Mouse (Mus musculus) forebrain, postnatal 0 days (tissue): ENCODE data around the gene Shisa6. TPM values are rescaled to one million over a fixed set of nuclear protein-coding genes. Genes with fewer than 3 reads are reported as not detected.
A peak's percentile ranks its signal among the peaks of the same experiment; 100 is the strongest.

Experiments used
- ATAC-seq: fragments of 200-750 bp; cut with Nextera tagmentation; 2 replicates; pipeline ENCODE4 v1.8.0; 2017; ENCODE audit warnings: mild to moderate bottlenecking, moderate library complexity
- DNase-seq: peaks from one replicate; pipeline ENCODE4 v3.0.0-alpha.2; 2015
- H3K27ac ChIP-seq: fragments of 300-500 bp; sonication (generic); 2 replicates; pipeline ENCODE4 v1.5.1; 2014; ENCODE audit warnings: low read depth, mild to moderate bottlenecking, antibody characterized with exemption, low read length, moderate library complexity, mixed read lengths
- H3K27me3 ChIP-seq: fragments of 300-500 bp; sonication (generic); 2 replicates; pipeline ENCODE4 v1.6.1; 2014; ENCODE audit warnings: mild to moderate bottlenecking, low read length, mixed read lengths; ENCODE audit not compliant: insufficient read depth
- H3K36me3 ChIP-seq: fragments of 300-500 bp; sonication (generic); 2 replicates; pipeline ENCODE4 v1.6.1; 2014; ENCODE audit warnings: mild to moderate bottlenecking, moderate library complexity; ENCODE audit not compliant: insufficient read depth
- H3K4me1 ChIP-seq: fragments of 300-500 bp; sonication (generic); 2 replicates; pipeline ENCODE4 v1.6.1; 2014; ENCODE audit warnings: antibody characterized with exemption; ENCODE audit not compliant: insufficient read depth
- H3K4me2 ChIP-seq: fragments of 300-500 bp; sonication (generic); 2 replicates; pipeline ENCODE4 v1.6.1; 2014; ENCODE audit warnings: low read depth, mild to moderate bottlenecking, moderate library complexity
- H3K4me3 ChIP-seq: fragments of 300-500 bp; sonication (generic); 2 replicates; pipeline ENCODE4 v1.5.1; 2014; ENCODE audit warnings: low read depth, low read length, mixed read lengths
- H3K9ac ChIP-seq: fragments of 300-500 bp; sonication (generic); 2 replicates; pipeline ENCODE4 v1.6.1; 2014; ENCODE audit warnings: mild to moderate bottlenecking
- H3K9me3 ChIP-seq: fragments of 300-500 bp; sonication (generic); 2 replicates; pipeline ENCODE4 v1.6.1; 2016; ENCODE audit warnings: low read length
- CTCF ChIP-seq: sonication (generic); IDR thresholded peaks from 2 replicates; pipeline ENCODE4 v1.5.1; 2016; ENCODE audit warnings: antibody characterized with exemption, control low read depth, low read depth
- WGBS: fragments of 180-500 bp; shearing (Covaris S2); extraction: QIAGEN DNeasy Blood & Tissue Kit; methylation state at CpG from one replicate; pipeline ENCODE4 v1.1.7; 2014; 5-methylcytosine and 5-hydroxymethylcytosine counted together
- polyA plus RNA-seq: library from polyadenylated mRNA; unstranded; fragments of >200 nt; fragmentation: Nextera tagmentation; extraction: Ambion mirVana; gene quantifications from 2 replicates; pipeline ENCODE4 v1.2.1, GENCODE M21; 2015
- total RNA-seq: library from RNA; depleted of rRNA; stranded (reverse); fragments of >200 nt; gene quantifications from 2 replicates; pipeline ENCODE4 v1.2.3, GENCODE M21; 2014

Gene Shisa6
- total and polyA plus RNA-seq, 2 experiments from 2014 or later = 4.0 to 10.0 TPM

- peaks cover 12% of the 10 kb centered on the region; the same call in 1 of the 2 replicates for H3K27me3 ChIP-seq
- 0 out of 2 replicates have a peak overlapping the region, but pooled peaks have one; percentile 14 for H3K9ac ChIP-seq
- peak overlapping the region; percentile 93 for H3K4me2 ChIP-seq
- no peaks in the 10 kb centered on the region for H3K36me3 ChIP-seq
- 47% methylated on average over 4 of the region's 4 CpGs for WGBS
- no peaks in the 10 kb centered on the region for H3K9me3 ChIP-seq
- H3K4me1 ChIP-seq = 0 out of 2 replicates have a peak, but pooled peaks cover 4% of the 10 kb centered on the region
- DNase-seq (no peak), ATAC-seq (no peak)
- no peak for TF ChIP-seq CTCF
- H3K27ac ChIP-seq = no peak overlapping the region
- H3K4me3 ChIP-seq = peak overlapping the region; percentile 70
These were observed 1.5 kb downstream of the Shisa6 start for GRCm38 (mm10) chr11:66524251-66524650.

GRCm38 (mm10) chr11:66522376-66522775 is 3.4 kb downstream of the Shisa6 start:
- 64% methylated on average over 4 of the region's 4 CpGs for WGBS
- Histone ChIP-seq H3K27ac (no peak overlapping the region), H3K9ac (no peak overlapping the region), H3K4me3 (no peak overlapping the region), H3K9me3 (no peaks in the 10 kb centered on the region), H3K36me3 (no peaks in the 10 kb centered on the region), H3K4me2 (peak overlapping the region; percentile 93), H3K27me3 (peaks cover 12% of the 10 kb centered on the region; the same call in 1 of the 2 replicates), H3K4me1 (0 out of 2 replicates have a peak, but pooled peaks cover 4% of the 10 kb centered on the region)
- ATAC-seq (peak; percentile 37), DNase-seq (peak; percentile 71)
- TF ChIP-seq CTCF = no peak

GRCm38 (mm10) chr11:66519386-66519785 is 6.4 kb downstream of the Shisa6 start:
- DNase-seq = no peak
- Histone ChIP-seq H3K4me1 (no peaks in the 10 kb centered on the region), H3K9ac (no peak overlapping the region), H3K4me2 (no peak overlapping the region), H3K27me3 (peaks cover 7% of the 10 kb centered on the region; the same call in 1 of the 2 replicates), H3K9me3 (no peaks in the 10 kb centered on the region), H3K36me3 (no peaks in the 10 kb centered on the region), H3K27ac (no peak overlapping the region), H3K4me3 (no peak overlapping the region)
- WGBS = 86% methylated on average over 6 of the region's 6 CpGs
- ATAC-seq = no peak
- no peak for TF ChIP-seq CTCF

GRCm38 (mm10) chr11:66514346-66514745 is 11.4 kb downstream of the Shisa6 start:
- no peak overlapping the region for H3K9ac ChIP-seq
- no peaks in the 10 kb centered on the region for H3K4me1 ChIP-seq
- WGBS = 92% methylated on average over 5 of the region's 5 CpGs
- ATAC-seq (no peak), DNase-seq (no peak)
- H3K36me3 ChIP-seq = no peaks in the 10 kb centered on the region
- no peak for TF ChIP-seq CTCF
- H3K4me3 ChIP-seq = no peak overlapping the region
- no peaks in the 10 kb centered on the region for H3K9me3 ChIP-seq
- no peak overlapping the region for H3K4me2 ChIP-seq
- H3K27me3 ChIP-seq = no peaks in the 10 kb centered on the region
- H3K27ac ChIP-seq = no peak overlapping the region

- Histone ChIP-seq H3K4me1 (no peaks in the 10 kb centered on the region), H3K4me3 (no peak overlapping the region), H3K9me3 (no peaks in the 10 kb centered on the region), H3K27ac (no peak overlapping the region), H3K36me3 (no peaks in the 10 kb centered on the region), H3K4me2 (no peak overlapping the region), H3K9ac (no peak overlapping the region), H3K27me3 (no peaks in the 10 kb centered on the region)
- TF ChIP-seq CTCF = no peak
- no peak for ATAC-seq
- WGBS = 78% methylated on average over 2 of the region's 2 CpGs
- DNase-seq = no peak
These were observed 24.8 kb downstream of the Shisa6 start for GRCm38 (mm10) chr11:66500951-66501350.

GRCm38 (mm10) chr11:66498857-66499445 is 26.8 kb downstream of the Shisa6 start:
- H3K27me3 ChIP-seq = no peaks in the 10 kb centered on the region
- 57% methylated on average over 9 of the region's 9 CpGs for WGBS
- no peak for DNase-seq
- no peaks in the 10 kb centered on the region for H3K9me3 ChIP-seq
- no peak overlapping the region for H3K4me3 ChIP-seq
- no peak overlapping the region for H3K27ac ChIP-seq
- TF ChIP-seq CTCF = no peak
- no peak overlapping the region for H3K9ac ChIP-seq
- H3K4me1 ChIP-seq = no peaks in the 10 kb centered on the region
- no peaks in the 10 kb centered on the region for H3K36me3 ChIP-seq
- no peak for ATAC-seq
- H3K4me2 ChIP-seq = no peak overlapping the region

- no peaks in the 10 kb centered on the region for H3K36me3 ChIP-seq
- H3K27ac ChIP-seq = no peak overlapping the region
- DNase-seq = no peak
- no peak overlapping the region for H3K9ac ChIP-seq
- no peaks in the 10 kb centered on the region for H3K27me3 ChIP-seq
- no peak for ATAC-seq
- no peak for TF ChIP-seq CTCF
- no peak overlapping the region for H3K4me3 ChIP-seq
- no peaks in the 10 kb centered on the region for H3K4me1 ChIP-seq
- no peaks in the 10 kb centered on the region for H3K9me3 ChIP-seq
- H3K4me2 ChIP-seq = no peak overlapping the region
- WGBS = 77% methylated on average over 9 of the region's 9 CpGs
These were observed 29.5 kb downstream of the Shisa6 start for GRCm38 (mm10) chr11:66496235-66496634.
